Mouse (Mus musculus): ENCODE measurements at regions not wholly inside any gene's neighbourhood (a gene's known extent, or its start where the extent isn't known, plus 50 kb on each side); places are given as distances from the start of the nearest gene placed in this dataset.

GRCm38 (mm10) chr12:26012951-26013350 is 402.1 kb downstream of the Rnf144a start:
- no peak overlapping the region for H3K4me2 ChIP-seq (ENCODE audit: low read depth, low read length)
- no peak overlapping the region for H3K27ac ChIP-seq (replicated peaks; ENCODE audit: low read depth, low read length)
- H3K4me1 ChIP-seq (ENCODE audit: control insufficient read depth, insufficient read depth, low read length), result no peaks in the 10 kb centered on the region
- H3K4me3 ChIP-seq (ENCODE audit: low read depth, low read length), result no peak overlapping the region
- ATAC-seq (ENCODE audit: low read depth) (no peak), DNase-seq (ENCODE audit: low spot score) (no peak)
- no peaks in the 10 kb centered on the region for H3K27me3 ChIP-seq (replicated peaks; ENCODE audit: control insufficient read depth, insufficient read depth, low read length)
- H3K36me3 ChIP-seq (ENCODE audit: control insufficient read depth, insufficient read depth, low read length), result no peaks in the 10 kb centered on the region
- H3K9ac ChIP-seq (ENCODE audit: low read depth, low read length), result no peak overlapping the region
- H3K9me3 ChIP-seq (ENCODE audit: control insufficient read depth, low read length), result no peaks in the 10 kb centered on the region
- WGBS, result 81% methylated on average over 5 of the region's 5 CpGs

DNA sequence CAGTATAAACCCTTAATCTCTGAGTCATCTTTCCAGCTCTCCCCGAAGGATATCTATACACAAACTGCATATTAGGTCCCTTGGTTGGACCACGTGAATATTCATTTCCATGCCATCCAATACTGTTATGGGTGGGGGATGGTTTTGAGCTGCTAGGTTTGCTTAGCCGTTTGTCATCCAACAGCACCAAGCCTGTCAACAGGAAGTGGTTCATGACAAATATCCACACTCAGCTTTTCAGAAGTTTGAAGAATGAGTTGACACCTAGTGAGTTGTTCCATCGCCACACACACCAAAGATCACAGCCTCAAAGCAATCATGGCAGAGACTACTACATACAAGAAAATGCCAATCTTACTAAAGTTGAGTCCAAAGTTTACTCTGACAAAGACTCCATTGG is 421.0 kb downstream of the Rnf144a start:
- WGBS, result 77% methylated on average over 4 of the region's 4 CpGs
- ATAC-seq (ENCODE audit: low read depth), result no peak

DNA sequence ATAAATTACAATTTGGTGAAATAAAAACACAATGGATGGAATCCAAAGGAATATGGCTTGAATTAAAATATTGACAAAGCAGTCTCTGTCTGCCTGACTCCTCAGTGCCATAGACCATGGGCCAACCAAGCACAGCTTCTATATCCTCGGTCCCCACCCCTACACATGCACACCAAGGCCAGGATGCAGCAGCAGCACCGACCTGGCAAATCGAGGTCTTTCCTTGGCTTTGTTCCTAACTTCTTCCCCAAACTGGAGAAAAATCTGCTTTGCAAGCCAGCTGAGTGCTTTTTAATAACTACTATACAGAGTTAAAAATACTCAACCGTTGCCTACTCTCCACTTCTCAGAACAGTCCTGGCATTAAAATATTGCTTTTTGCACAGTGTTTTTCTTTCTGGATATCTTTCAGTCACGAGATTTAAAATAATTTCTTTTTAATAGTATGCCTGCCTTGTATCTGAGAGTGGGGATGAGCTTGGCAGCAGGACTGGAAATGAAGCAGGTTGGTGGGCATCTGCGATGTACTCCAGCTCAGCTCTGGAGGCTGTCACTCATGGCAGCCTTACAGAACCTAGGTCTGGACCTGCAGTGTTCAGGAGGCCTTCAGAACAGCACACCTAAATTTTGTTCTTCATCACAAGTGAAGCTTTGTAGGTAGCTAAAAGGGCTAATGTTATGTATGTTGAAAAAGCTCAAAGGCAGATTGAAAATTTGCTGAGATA is 423.1 kb downstream of the Rnf144a start:
- H3K4me1 ChIP-seq (ENCODE audit: control insufficient read depth, insufficient read depth, low read length), result no peaks in the 10 kb centered on the region; the same call in 1 of the 2 replicates
- ATAC-seq (ENCODE audit: low read depth), result no peak
- H3K9ac ChIP-seq (ENCODE audit: low read depth, low read length), result no peak overlapping the region
- no peaks in the 10 kb centered on the region for H3K9me3 ChIP-seq (ENCODE audit: control insufficient read depth, low read length)
- no peaks in the 10 kb centered on the region for H3K36me3 ChIP-seq (ENCODE audit: control insufficient read depth, insufficient read depth, low read length)
- no peaks in the 10 kb centered on the region for H3K27me3 ChIP-seq (replicated peaks; ENCODE audit: control insufficient read depth, insufficient read depth, low read length)
- 66% methylated on average over 6 of the region's 6 CpGs for WGBS
- H3K4me3 ChIP-seq (ENCODE audit: low read depth, low read length), result no peak overlapping the region
- peak; percentile 45 for DNase-seq (ENCODE audit: low spot score)
- H3K27ac ChIP-seq (replicated peaks; ENCODE audit: low read depth, low read length), result no peak overlapping the region
- no peak overlapping the region for H3K4me2 ChIP-seq (ENCODE audit: low read depth, low read length)

More for the DNA sequence above, 421.0 kb downstream of the Rnf144a start:
- no peak for DNase-seq (ENCODE audit: low spot score)
- Histone ChIP-seq H3K4me3 (ENCODE audit: low read depth, low read length) (no peak overlapping the region), H3K27ac (replicated peaks; ENCODE audit: low read depth, low read length) (no peak overlapping the region), H3K9me3 (ENCODE audit: control insufficient read depth, low read length) (no peaks in the 10 kb centered on the region), H3K36me3 (ENCODE audit: control insufficient read depth, insufficient read depth, low read length) (no peaks in the 10 kb centered on the region), H3K27me3 (replicated peaks; ENCODE audit: control insufficient read depth, insufficient read depth, low read length) (no peaks in the 10 kb centered on the region), H3K4me2 (ENCODE audit: low read depth, low read length) (no peak overlapping the region), H3K9ac (ENCODE audit: low read depth, low read length) (no peak overlapping the region), H3K4me1 (ENCODE audit: control insufficient read depth, insufficient read depth, low read length) (no peaks in the 10 kb centered on the region; the same call in 1 of the 2 replicates)

GRCm38 (mm10) chr12:25982545-25982944 is 432.5 kb downstream of the Rnf144a start:
- H3K27ac ChIP-seq (replicated peaks; ENCODE audit: low read depth, low read length), result no peak overlapping the region
- no peak overlapping the region for H3K9ac ChIP-seq (ENCODE audit: low read depth, low read length)
- no peaks in the 10 kb centered on the region for H3K9me3 ChIP-seq (ENCODE audit: control insufficient read depth, low read length)
- no peaks in the 10 kb centered on the region for H3K36me3 ChIP-seq (ENCODE audit: control insufficient read depth, insufficient read depth, low read length)
- DNase-seq (ENCODE audit: low spot score) (no peak), ATAC-seq (ENCODE audit: low read depth) (no peak)
- H3K4me2 ChIP-seq (ENCODE audit: low read depth, low read length), result no peak overlapping the region
- no peak overlapping the region for H3K4me3 ChIP-seq (ENCODE audit: low read depth, low read length)
- WGBS, result 86% methylated on average over 4 of the region's 4 CpGs
- H3K4me1 ChIP-seq (ENCODE audit: control insufficient read depth, insufficient read depth, low read length), result no peaks in the 10 kb centered on the region; the same call in 1 of the 2 replicates
- no peaks in the 10 kb centered on the region for H3K27me3 ChIP-seq (replicated peaks; ENCODE audit: control insufficient read depth, insufficient read depth, low read length)

DNA sequence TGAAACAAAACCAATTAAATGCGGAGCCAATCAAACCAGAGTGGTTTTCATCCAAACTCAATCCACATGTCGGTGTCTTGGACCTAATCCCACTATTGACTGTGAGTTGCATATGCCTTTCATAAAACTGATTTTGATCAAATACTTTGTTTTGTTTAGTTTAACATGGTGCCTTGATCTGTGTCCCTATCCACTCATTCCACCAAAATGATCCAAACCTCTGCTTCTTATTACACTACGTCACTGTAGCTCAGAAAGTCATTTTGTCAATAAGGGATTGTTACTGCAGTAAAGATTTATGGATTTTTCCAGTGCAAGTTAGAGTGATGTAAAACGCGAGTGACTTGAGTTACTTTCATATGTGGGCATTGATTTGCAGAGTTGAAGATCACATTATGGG is 436.7 kb downstream of the Rnf144a start:
- DNase-seq (ENCODE audit: low spot score), result peak; percentile 80
- Histone ChIP-seq H3K9ac (ENCODE audit: low read depth, low read length) (no peak overlapping the region), H3K9me3 (ENCODE audit: control insufficient read depth, low read length) (no peaks in the 10 kb centered on the region), H3K4me3 (ENCODE audit: low read depth, low read length) (no peak overlapping the region), H3K36me3 (ENCODE audit: control insufficient read depth, insufficient read depth, low read length) (no peaks in the 10 kb centered on the region), H3K4me2 (ENCODE audit: low read depth, low read length) (no peak overlapping the region), H3K27me3 (replicated peaks; ENCODE audit: control insufficient read depth, insufficient read depth, low read length) (no peaks in the 10 kb centered on the region), H3K27ac (replicated peaks; ENCODE audit: low read depth, low read length) (0 out of 2 replicates have a peak overlapping the region, but pooled peaks have one; percentile 61), H3K4me1 (ENCODE audit: control insufficient read depth, insufficient read depth, low read length) (no peaks in the 10 kb centered on the region; the same call in 1 of the 2 replicates)
- ATAC-seq (ENCODE audit: low read depth), result 0 out of 2 replicates have a peak, but pooled peaks have one; percentile 41
- 53% methylated on average over 5 of the region's 5 CpGs for WGBS

- 79% methylated on average over 4 of the region's 4 CpGs for WGBS
- H3K36me3 ChIP-seq (ENCODE audit: control insufficient read depth, insufficient read depth, low read length), result no peaks in the 10 kb centered on the region
- H3K4me3 ChIP-seq (ENCODE audit: low read depth, low read length), result no peak overlapping the region
- H3K4me1 ChIP-seq (ENCODE audit: control insufficient read depth, insufficient read depth, low read length), result no peaks in the 10 kb centered on the region
- ATAC-seq (ENCODE audit: low read depth) (no peak), DNase-seq (ENCODE audit: low spot score) (no peak)
- H3K27ac ChIP-seq (replicated peaks; ENCODE audit: low read depth, low read length), result no peak overlapping the region
- H3K4me2 ChIP-seq (ENCODE audit: low read depth, low read length), result no peak overlapping the region
- H3K9ac ChIP-seq (ENCODE audit: low read depth, low read length), result no peak overlapping the region
- no peaks in the 10 kb centered on the region for H3K9me3 ChIP-seq (ENCODE audit: control insufficient read depth, low read length)
- no peaks in the 10 kb centered on the region for H3K27me3 ChIP-seq (replicated peaks; ENCODE audit: control insufficient read depth, insufficient read depth, low read length)
These were observed 456.5 kb downstream of the Rnf144a start for GRCm38 (mm10) chr12:25958584-25958983.

DNA sequence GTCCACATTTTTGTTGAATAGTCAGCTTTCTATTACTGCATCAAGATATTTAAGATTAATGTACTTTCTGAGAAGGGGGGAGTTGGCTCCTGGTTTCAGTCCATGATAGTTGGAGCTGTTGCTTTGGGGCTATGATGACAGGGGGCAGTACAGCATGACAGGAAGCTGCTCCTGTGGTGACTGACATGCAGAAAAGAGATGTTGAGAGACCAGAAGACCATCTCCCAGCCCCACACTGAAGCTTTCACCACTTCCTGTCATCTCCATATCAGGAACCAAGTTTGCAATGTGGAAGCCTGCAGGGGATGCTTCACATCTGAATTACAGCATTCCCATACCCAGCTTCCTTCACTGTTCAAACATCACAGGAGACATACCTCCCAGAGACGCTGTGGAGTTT is 457.5 kb downstream of the Rnf144a start:
- DNase-seq (ENCODE audit: low spot score) (no peak), ATAC-seq (ENCODE audit: low read depth) (no peak)
- H3K4me3 ChIP-seq (ENCODE audit: low read depth, low read length), result no peak overlapping the region
- no peaks in the 10 kb centered on the region for H3K4me1 ChIP-seq (ENCODE audit: control insufficient read depth, insufficient read depth, low read length)
- no peak overlapping the region for H3K27ac ChIP-seq (replicated peaks; ENCODE audit: low read depth, low read length)
- no peaks in the 10 kb centered on the region for H3K27me3 ChIP-seq (replicated peaks; ENCODE audit: control insufficient read depth, insufficient read depth, low read length)
- no peaks in the 10 kb centered on the region for H3K36me3 ChIP-seq (ENCODE audit: control insufficient read depth, insufficient read depth, low read length)
- H3K9me3 ChIP-seq (ENCODE audit: control insufficient read depth, low read length), result no peaks in the 10 kb centered on the region
- no peak overlapping the region for H3K9ac ChIP-seq (ENCODE audit: low read depth, low read length)
- 81% methylated on average over 1 of the region's 1 CpGs for WGBS
- H3K4me2 ChIP-seq (ENCODE audit: low read depth, low read length), result no peak overlapping the region

DNA sequence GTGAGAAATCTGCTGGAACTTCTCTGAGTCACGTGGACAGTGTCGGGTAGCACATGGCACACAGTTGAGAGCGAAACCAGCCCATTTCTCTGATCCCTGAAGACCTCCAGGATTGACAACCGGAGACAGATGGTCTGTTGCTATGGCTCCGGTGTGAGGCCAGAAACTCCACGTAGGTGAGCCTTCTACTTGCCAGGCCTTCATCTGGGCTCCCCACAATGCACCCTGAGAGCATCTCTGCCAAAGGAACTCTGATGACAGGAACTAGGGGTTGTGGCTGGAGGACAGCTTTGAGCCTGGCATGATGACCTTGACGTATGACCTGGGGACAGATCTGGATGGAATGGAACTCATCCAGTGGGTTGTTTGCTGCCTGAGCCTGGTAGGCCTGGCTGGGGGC is 467.9 kb downstream of the Rnf144a start:
- WGBS, result 72% methylated on average over 7 of the region's 7 CpGs
- Histone ChIP-seq H3K9ac (ENCODE audit: low read depth, low read length) (no peak overlapping the region), H3K4me2 (ENCODE audit: low read depth, low read length) (no peak overlapping the region), H3K27ac (replicated peaks; ENCODE audit: low read depth, low read length) (no peak overlapping the region), H3K9me3 (ENCODE audit: control insufficient read depth, low read length) (no peaks in the 10 kb centered on the region), H3K4me3 (ENCODE audit: low read depth, low read length) (no peak overlapping the region), H3K36me3 (ENCODE audit: control insufficient read depth, insufficient read depth, low read length) (no peaks in the 10 kb centered on the region), H3K27me3 (replicated peaks; ENCODE audit: control insufficient read depth, insufficient read depth, low read length) (no peaks in the 10 kb centered on the region), H3K4me1 (ENCODE audit: control insufficient read depth, insufficient read depth, low read length) (no peaks in the 10 kb centered on the region)
- DNase-seq (ENCODE audit: low spot score) (no peak), ATAC-seq (ENCODE audit: low read depth) (no peak)

- WGBS, result 71% methylated on average over 3 of the region's 3 CpGs
- no peak for ATAC-seq (ENCODE audit: low read depth)
- H3K4me3 ChIP-seq (ENCODE audit: low read depth, low read length), result no peak overlapping the region
These were observed 468.9 kb downstream of the Rnf144a start for GRCm38 (mm10) chr12:25946121-25946520.

More at GRCm38 (mm10) chr12:25946121-25946520, 468.9 kb downstream of the Rnf144a start:
- no peaks in the 10 kb centered on the region for H3K36me3 ChIP-seq (ENCODE audit: control insufficient read depth, insufficient read depth, low read length)
- no peaks in the 10 kb centered on the region for H3K27me3 ChIP-seq (replicated peaks; ENCODE audit: control insufficient read depth, insufficient read depth, low read length)
- H3K27ac ChIP-seq (replicated peaks; ENCODE audit: low read depth, low read length), result no peak overlapping the region
- H3K4me2 ChIP-seq (ENCODE audit: low read depth, low read length), result no peak overlapping the region
- no peaks in the 10 kb centered on the region for H3K9me3 ChIP-seq (ENCODE audit: control insufficient read depth, low read length)
- DNase-seq (ENCODE audit: low spot score), result no peak
- H3K9ac ChIP-seq (ENCODE audit: low read depth, low read length), result no peak overlapping the region
- H3K4me1 ChIP-seq (ENCODE audit: control insufficient read depth, insufficient read depth, low read length), result no peaks in the 10 kb centered on the region

Measured in embryonic facial prominence, embryonic 14.5 days (tissue).